Mouse (Mus musculus) bone marrow, adult 2 months (tissue): ENCODE measurements around the gene Sppl3. TPM values are rescaled to one million over a fixed set of nuclear protein-coding genes. Genes with fewer than 3 reads are reported as not detected.
A peak's percentile ranks its signal among the peaks of the same experiment; 100 is the strongest.

Experiments
- H3K27ac ChIP-seq: fragments of 200-500 bp; 2 replicates; pipeline ENCODE4 v1.5.1; 2012; ENCODE audit warnings: low read depth, mild to moderate bottlenecking, control low read depth, inconsistent platforms, low read length; ENCODE audit not compliant: control insufficient read depth, poor library complexity, insufficient read depth
- H3K4me1 ChIP-seq: fragments of 200-500 bp; 2 replicates; pipeline ENCODE4 v1.6.1; 2011; ENCODE audit warnings: low read length; ENCODE audit not compliant: control insufficient read depth, insufficient read depth
- H3K4me3 ChIP-seq: fragments of 200-500 bp; replicated peaks from 2 replicates; pipeline ENCODE3; 2011; ENCODE audit warnings: mild to moderate bottlenecking, low read depth, low read length, control low read depth; ENCODE audit not compliant: control insufficient read depth
- CTCF ChIP-seq: fragments of 200-500 bp; IDR thresholded peaks from 2 replicates; pipeline ENCODE4 v1.5.1; 2011; ENCODE audit warnings: low read length, control low read depth; ENCODE audit not compliant: control insufficient read depth, insufficient read depth
- POLR2A ChIP-seq: fragments of 200-500 bp; IDR thresholded peaks from 2 replicates; pipeline ENCODE4 v1.6.1; 2011; ENCODE audit warnings: low read depth, mild to moderate bottlenecking, control low read depth, low read length, borderline replicate concordance; ENCODE audit not compliant: control insufficient read depth
- WGBS: fragments of 180-500 bp; shearing (Covaris S2); methylation state at CpG from one replicate; pipeline ENCODE4 v1.1.7; 2018; 5-methylcytosine and 5-hydroxymethylcytosine counted together
- polyA plus RNA-seq: library from polyadenylated mRNA; stranded (reverse); fragments of >200 nt; gene quantifications from 2 replicates; pipeline ENCODE4 v1.2.4, GENCODE M21; 2011; ENCODE audit warnings: low replicate concordance; ENCODE audit not compliant: missing spikeins, insufficient read depth, insufficient read length

Sppl3 gene
- polyA plus RNA-seq, 1 experiment: 44.8 TPM

DNA sequence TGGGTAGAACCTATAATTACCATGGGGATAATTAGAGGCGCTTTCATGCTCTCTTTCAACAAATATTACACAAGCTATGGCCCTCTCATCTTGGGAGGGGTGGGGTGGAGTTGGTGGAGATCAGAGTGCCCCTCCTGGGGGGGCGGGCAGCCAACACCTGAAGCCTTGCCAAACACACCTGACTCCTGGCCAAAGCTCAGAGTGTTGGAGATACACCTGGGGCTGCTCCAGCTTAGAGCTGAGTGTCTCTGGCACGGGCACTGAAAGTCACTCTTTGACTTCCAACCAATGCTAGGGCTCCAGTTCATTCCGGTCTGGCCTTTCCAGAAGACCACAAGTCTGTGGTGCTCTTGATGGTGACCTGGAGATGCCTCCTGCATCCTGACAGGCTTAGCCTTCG, 3.2 kb upstream of the Sppl3 start:
- 82% methylated on average over 5 of the region's 5 CpGs for WGBS
- Histone ChIP-seq H3K4me1 (no peaks in the 10 kb centered on the region; the same call in 1 of the 2 replicates), H3K27ac (no peak overlapping the region), H3K4me3 (no peak overlapping the region)
- TF ChIP-seq POLR2A: no peak
- TF ChIP-seq CTCF: no peak

DNA sequence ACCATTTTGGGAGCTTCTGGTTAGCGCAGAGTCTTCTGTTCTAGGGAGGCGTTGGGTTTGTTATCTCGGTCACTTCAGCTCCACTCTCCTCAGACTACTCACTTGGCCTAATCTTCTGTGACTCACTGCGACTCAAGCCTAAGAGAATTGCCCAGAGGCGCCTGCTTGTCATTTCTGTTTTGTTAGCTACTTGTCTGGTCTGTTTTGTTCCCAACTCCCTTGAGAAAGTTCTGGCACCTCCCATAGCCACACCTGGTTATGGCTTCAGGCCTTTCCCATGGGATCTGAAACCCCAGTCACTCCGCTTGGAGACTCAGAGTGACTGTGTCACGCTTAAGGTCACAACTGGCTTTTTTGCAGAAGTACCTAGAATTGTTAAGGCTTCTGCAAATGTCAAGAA, 2.6 kb upstream of the Sppl3 start:
- Histone ChIP-seq H3K4me3 (no peak overlapping the region), H3K4me1 (peaks cover 4% of the 10 kb centered on the region; the same call in 1 of the 2 replicates), H3K27ac (no peak overlapping the region)
- WGBS: 75% methylated on average over 7 of the region's 7 CpGs
- TF ChIP-seq CTCF (no peak), POLR2A (no peak)

DNA sequence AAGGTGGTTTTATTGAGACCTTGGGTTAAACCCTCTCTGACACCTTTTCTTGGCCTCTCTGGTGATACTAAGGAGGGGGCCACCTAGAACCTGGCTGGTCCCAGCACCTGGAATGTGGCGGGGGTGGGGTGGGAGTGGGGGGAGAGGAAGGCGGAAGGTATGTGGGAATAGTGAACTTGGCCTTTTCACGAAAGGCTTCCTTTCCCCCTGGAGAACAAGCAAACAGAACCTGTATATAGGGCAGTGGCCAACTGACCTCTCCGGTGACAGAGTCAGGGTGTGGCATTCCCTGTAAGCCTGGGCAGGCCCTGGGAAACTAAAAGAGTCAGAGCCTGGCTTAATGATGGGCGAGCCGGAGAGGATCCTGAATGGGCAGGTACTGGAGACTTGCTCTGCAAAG, 1.8 kb upstream of the Sppl3 start:
- Histone ChIP-seq H3K4me3 (no peak overlapping the region), H3K4me1 (peaks cover 5% of the 10 kb centered on the region; the same call in 1 of the 2 replicates), H3K27ac (no peak overlapping the region)
- WGBS: 96% methylated on average over 6 of the region's 6 CpGs
- TF ChIP-seq CTCF: no peak
- no peak for TF ChIP-seq POLR2A

DNA sequence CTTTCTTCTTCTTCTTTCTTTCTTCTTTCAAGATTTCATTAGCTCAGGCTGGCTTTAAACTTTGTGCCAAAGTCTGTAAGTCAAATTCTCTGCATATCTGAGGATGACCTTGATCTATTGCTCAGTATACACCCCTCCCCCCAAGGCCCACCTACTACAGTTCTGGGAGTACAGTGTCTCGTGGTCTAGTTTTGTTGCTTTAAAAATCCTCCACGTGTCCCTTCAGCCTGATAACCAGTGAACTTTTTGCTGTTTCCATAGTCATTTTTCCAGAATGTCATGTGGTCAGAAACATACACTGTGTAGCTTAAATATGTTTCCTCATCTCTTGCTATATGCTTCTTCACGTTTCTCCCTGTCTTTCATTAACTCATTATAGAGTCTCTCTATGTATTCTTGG, 976 bp upstream of the Sppl3 start:
- Histone ChIP-seq H3K4me1 (peaks cover 8% of the 10 kb centered on the region), H3K4me3 (no peak overlapping the region), H3K27ac (no peak overlapping the region)
- TF ChIP-seq CTCF (no peak), POLR2A (no peak)
- 40% methylated on average over 3 of the region's 3 CpGs for WGBS

DNA sequence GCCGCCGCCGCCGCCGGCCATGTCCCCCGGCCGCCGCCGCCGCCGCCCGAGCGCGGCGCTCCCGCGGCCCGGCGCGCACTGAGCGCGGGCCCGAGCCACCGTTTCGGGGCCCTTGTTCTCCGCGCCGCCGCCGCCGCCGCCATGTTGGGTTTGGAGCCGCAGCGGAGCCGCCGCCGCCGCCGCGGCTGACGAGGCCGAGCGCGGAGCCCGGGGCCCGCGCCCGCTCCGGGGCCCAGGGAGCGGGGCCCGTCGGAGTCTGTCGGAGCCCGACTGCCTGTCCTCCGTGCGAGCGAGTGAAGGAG, 231 bp downstream of the Sppl3 start:
- peaks cover 8% of the 10 kb centered on the region for H3K4me1 ChIP-seq
- TF ChIP-seq CTCF: no peak
- no peak for TF ChIP-seq POLR2A
- WGBS: 10% methylated on average over 57 of the region's 57 CpGs
- H3K27ac ChIP-seq: peak overlapping the region; percentile 95
- peak overlapping the region; percentile 90 for H3K4me3 ChIP-seq

DNA sequence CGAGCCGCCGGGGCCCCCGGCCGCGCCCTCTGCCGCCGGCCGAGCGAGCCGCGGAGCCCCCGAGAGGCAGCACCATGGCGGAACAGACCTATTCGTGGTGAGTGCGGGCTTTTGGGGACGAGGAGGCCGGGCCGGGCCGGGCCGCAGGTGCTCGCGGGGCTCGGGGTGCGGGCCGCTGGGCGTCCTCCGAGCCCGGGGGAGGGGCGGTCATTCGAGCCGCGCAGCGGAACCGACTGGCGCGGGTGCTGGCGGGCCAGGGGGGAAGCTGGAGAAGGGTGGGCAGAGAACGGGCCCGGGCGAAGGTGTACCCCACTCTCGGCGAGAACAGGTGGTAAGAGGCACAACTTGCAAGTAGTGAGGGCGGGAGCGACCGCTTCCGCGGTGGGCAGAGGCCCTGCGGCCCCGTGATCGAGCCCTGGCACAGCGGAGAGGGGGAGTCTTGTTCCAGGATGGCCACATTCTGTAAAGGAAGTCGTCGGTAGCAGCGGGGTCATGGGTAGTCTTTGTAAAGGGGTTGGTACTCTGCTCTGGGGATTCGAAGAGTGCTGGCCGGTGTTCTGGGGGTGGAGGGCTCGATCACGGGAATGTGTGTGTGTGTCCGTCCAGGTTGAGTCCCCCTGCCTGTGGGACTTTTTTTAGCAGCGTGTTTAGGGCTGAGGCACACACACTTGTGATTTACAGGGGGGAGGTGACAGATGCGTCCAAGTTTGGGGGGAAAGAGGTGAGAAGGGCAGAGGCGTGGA, 753 bp downstream of the Sppl3 start:
- under 1% methylated on average over 63 of the region's 63 CpGs for WGBS

DNA sequence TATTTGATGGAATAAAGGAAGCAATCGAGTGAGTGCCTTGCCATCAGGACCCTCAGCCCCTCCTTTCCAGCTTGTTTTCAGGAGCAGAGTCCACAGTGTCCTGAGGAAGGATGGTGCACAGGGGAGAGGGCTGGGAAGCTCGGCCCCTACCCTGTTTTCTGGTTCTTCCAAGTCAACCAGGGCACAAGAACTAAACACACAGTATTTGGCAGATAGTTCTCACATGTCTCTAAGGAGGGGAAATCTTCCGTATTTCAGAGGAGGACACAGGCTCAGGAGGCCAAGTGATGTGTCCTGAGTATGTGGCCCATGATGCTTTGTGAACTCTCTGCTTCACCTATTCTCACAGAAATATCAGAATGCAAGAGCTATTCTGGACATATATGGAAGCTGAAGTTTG, 2.5 kb downstream of the Sppl3 start:
- Histone ChIP-seq H3K27ac (no peak overlapping the region), H3K4me1 (peaks cover 10% of the 10 kb centered on the region), H3K4me3 (no peak overlapping the region)
- 64% methylated on average over 3 of the region's 3 CpGs for WGBS
- no peak for TF ChIP-seq CTCF
- TF ChIP-seq POLR2A: no peak

More for the DNA sequence above, 753 bp downstream of the Sppl3 start:
- TF ChIP-seq POLR2A: no peak
- TF ChIP-seq CTCF: 0 out of 2 replicates have a peak, but pooled peaks have one; percentile 12
- H3K4me1 ChIP-seq: peaks cover 9% of the 10 kb centered on the region
- peak overlapping the region; percentile 83 for H3K4me3 ChIP-seq
- H3K27ac ChIP-seq: peak overlapping the region; percentile 95

DNA sequence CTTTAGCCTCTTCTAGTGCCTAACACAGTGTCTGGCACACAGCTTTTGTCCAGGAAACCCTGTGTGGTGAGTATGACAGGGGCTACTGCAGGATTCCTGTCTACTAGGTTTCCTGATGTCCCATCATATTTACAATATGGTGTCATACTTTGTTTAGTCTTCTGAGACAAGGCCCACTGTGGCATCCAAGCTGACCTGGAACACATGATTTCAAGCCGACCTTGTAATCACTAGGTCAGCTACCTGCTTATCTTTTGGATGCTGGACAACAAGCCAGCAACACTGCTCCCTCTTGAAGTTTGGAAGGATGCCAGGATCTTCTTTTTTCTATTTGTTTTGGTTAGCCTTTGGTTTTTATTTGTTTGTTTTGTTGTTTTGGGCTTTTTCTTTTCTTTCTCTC, 3.6 kb downstream of the Sppl3 start:
- TF ChIP-seq CTCF (no peak), POLR2A (no peak)
- Histone ChIP-seq H3K27ac (peak overlapping the region; percentile 27; the same call in 1 of the 2 replicates), H3K4me3 (no peak overlapping the region), H3K4me1 (peaks cover 13% of the 10 kb centered on the region)
- 30% methylated on average over 1 of the region's 1 CpGs for WGBS
